Mouse (Mus musculus) lung, postnatal 0 days (tissue): ENCODE measurements around the gene Gna14. TPM values are rescaled to one million over a fixed set of nuclear protein-coding genes. Genes with fewer than 3 reads are reported as not detected.

Experiments
- ATAC-seq: fragments of 200-750 bp; cut with Nextera tagmentation; 2 replicates; pipeline ENCODE4 v1.8.0; 2017; ENCODE audit warnings: moderate library complexity
- DNase-seq: peaks from one replicate; pipeline ENCODE4 v3.0.0-alpha.2; 2016; ENCODE audit warnings: low spot score
- H3K27ac ChIP-seq: fragments of 300-500 bp; sonication (generic); 2 replicates; pipeline ENCODE4 v1.5.1; 2014; ENCODE audit warnings: antibody characterized with exemption, mild to moderate bottlenecking, low read length, mixed read lengths
- H3K27me3 ChIP-seq: fragments of 300-500 bp; sonication (generic); replicated peaks from 2 replicates; pipeline ENCODE4 v1.6.1; 2014; ENCODE audit warnings: low read length, mixed read lengths; ENCODE audit not compliant: insufficient read depth
- H3K36me3 ChIP-seq: fragments of 300-500 bp; sonication (generic); 2 replicates; pipeline ENCODE4 v1.6.1; 2014; ENCODE audit warnings: low read length, mixed read lengths; ENCODE audit not compliant: insufficient read depth
- H3K4me1 ChIP-seq: fragments of 300-500 bp; sonication (generic); 2 replicates; pipeline ENCODE4 v1.6.1; 2014; ENCODE audit warnings: antibody characterized with exemption, low read depth, low read length, mixed read lengths; ENCODE audit not compliant: insufficient read depth
- H3K4me2 ChIP-seq: fragments of 300-500 bp; sonication (generic); replicated peaks from 2 replicates; pipeline ENCODE4 v1.6.1; 2014; ENCODE audit warnings: low read depth, mild to moderate bottlenecking, low read length, moderate library complexity, mixed read lengths
- H3K4me3 ChIP-seq: fragments of 300-500 bp; sonication (generic); 2 replicates; pipeline ENCODE4 v1.5.1; 2014; ENCODE audit warnings: low read depth, low read length
- H3K9ac ChIP-seq: fragments of 300-500 bp; sonication (generic); replicated peaks from 2 replicates; pipeline ENCODE4 v1.6.1; 2014; ENCODE audit warnings: low read depth, mild to moderate bottlenecking
- H3K9me3 ChIP-seq: fragments of 300-500 bp; sonication (generic); 2 replicates; pipeline ENCODE4 v1.6.1; 2016; ENCODE audit warnings: low read length, mixed read lengths
- CTCF ChIP-seq: IDR thresholded peaks from 2 replicates; pipeline ENCODE4 v1.5.1; 2016; ENCODE audit warnings: antibody characterized with exemption, mild to moderate bottlenecking
- EP300 ChIP-seq: IDR thresholded peaks from 2 replicates; pipeline ENCODE4 v1.6.1; 2016; ENCODE audit warnings: antibody characterized with exemption, mild to moderate bottlenecking, control low read depth
- WGBS: fragments of 180-500 bp; shearing (Covaris S2); extraction: QIAGEN DNeasy Blood & Tissue Kit; methylation state at CpG from one replicate; pipeline ENCODE4 v1.1.7; 2014; 5-methylcytosine and 5-hydroxymethylcytosine counted together
- polyA plus RNA-seq: library from polyadenylated mRNA; unstranded; fragments of >200 nt; fragmentation: Nextera tagmentation; extraction: Ambion mirVana; gene quantifications from 2 replicates; pipeline ENCODE4 v1.2.1, GENCODE M21; 2015

Gene Gna14
- polyA plus RNA-seq, 1 experiment from 2014 or later, result 15.6 TPM

- H3K4me2 ChIP-seq, result no peak overlapping the region
- WGBS, result 60% methylated on average over 12 of the region's 12 CpGs
These were observed 41.9 kb downstream of the Gna14 start for GRCm38 (mm10) chr19:16477314-16477946.

DNA sequence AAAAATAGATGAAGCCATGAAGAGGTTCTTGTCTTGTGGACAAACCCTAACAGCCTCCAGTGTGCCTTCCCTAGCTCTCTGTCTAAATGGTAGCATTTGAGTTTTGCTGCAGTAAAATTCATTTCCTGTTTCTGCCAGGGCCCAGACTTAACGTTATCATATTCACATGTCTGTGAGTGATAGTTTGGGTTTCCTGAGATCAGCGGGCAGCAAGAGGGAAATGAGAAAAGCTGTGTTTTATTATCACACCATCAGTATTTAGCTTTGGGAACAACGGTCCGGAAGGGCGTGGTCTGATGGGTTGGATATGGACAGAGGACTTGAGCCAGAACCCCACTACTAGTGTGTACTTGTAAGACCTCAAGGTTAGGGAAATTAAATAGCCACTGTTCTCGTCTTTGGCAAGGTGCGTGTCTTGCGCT lies 42.6 kb downstream of the Gna14 start:
- Histone ChIP-seq H3K36me3 (no peaks in the 10 kb centered on the region), H3K4me1 (no peaks in the 10 kb centered on the region), H3K9ac (no peak overlapping the region), H3K9me3 (no peaks in the 10 kb centered on the region), H3K4me2 (no peak overlapping the region), H3K27me3 (no peaks in the 10 kb centered on the region), H3K27ac (peak overlapping the region; percentile 44), H3K4me3 (no peak overlapping the region)
- ATAC-seq (peak; percentile 85), DNase-seq (peak; percentile 68)
- TF ChIP-seq EP300, result peak; percentile 94
- no peak for TF ChIP-seq CTCF
- 44% methylated on average over 8 of the region's 8 CpGs for WGBS

More at GRCm38 (mm10) chr19:16477314-16477946, 41.9 kb downstream of the Gna14 start:
- Histone ChIP-seq H3K4me3 (no peak overlapping the region), H3K27ac (peak overlapping the region; percentile 44), H3K9ac (no peak overlapping the region), H3K36me3 (no peaks in the 10 kb centered on the region), H3K27me3 (no peaks in the 10 kb centered on the region), H3K4me1 (no peaks in the 10 kb centered on the region), H3K9me3 (no peaks in the 10 kb centered on the region)
- DNase-seq (no peak), ATAC-seq (no peak)
- TF ChIP-seq EP300 (no peak), CTCF (no peak)

GRCm38 (mm10) chr19:16482047-16482446 lies 46.5 kb downstream of the Gna14 start:
- 73% methylated on average over 3 of the region's 3 CpGs for WGBS
- no peak overlapping the region for H3K9ac ChIP-seq
- ATAC-seq, result no peak
- TF ChIP-seq CTCF, result no peak
- TF ChIP-seq EP300, result no peak
- H3K4me3 ChIP-seq, result no peak overlapping the region
- no peaks in the 10 kb centered on the region for H3K9me3 ChIP-seq
- H3K4me2 ChIP-seq, result no peak overlapping the region
- no peak overlapping the region for H3K27ac ChIP-seq
- H3K27me3 ChIP-seq, result no peaks in the 10 kb centered on the region
- no peaks in the 10 kb centered on the region for H3K4me1 ChIP-seq
- no peaks in the 10 kb centered on the region for H3K36me3 ChIP-seq
- no peak for DNase-seq

- no peak for TF ChIP-seq EP300
- no peak for TF ChIP-seq CTCF
- WGBS, result 78% methylated on average over 10 of the region's 10 CpGs
- Histone ChIP-seq H3K4me2 (no peak overlapping the region), H3K4me3 (no peak overlapping the region), H3K9me3 (no peaks in the 10 kb centered on the region), H3K9ac (no peak overlapping the region), H3K27me3 (no peaks in the 10 kb centered on the region), H3K27ac (no peak overlapping the region), H3K36me3 (no peaks in the 10 kb centered on the region), H3K4me1 (no peaks in the 10 kb centered on the region)
- ATAC-seq (no peak), DNase-seq (no peak)
These were observed 48.7 kb downstream of the Gna14 start for GRCm38 (mm10) chr19:16484237-16484636.

DNA sequence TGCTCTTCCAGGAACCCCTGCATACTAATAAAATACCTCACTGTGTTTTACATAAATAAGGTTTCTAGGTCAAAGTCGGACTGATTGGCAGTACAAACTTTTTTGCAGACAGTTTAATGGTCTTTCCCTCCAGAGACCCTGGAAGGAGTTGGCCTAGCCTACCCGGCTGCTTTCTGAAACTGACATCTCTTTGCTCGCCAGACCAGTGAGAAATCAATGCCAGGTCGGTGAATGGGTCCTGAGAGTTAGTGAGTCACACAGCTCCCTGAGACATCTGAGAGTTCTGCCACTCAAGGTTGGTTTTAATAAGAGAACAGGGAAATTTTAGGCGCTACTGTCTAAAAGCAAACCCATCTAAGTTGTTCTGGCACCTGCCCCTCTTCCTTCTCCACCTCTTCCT lies 49.1 kb downstream of the Gna14 start:
- no peaks in the 10 kb centered on the region for H3K4me1 ChIP-seq
- ATAC-seq (no peak), DNase-seq (no peak)
- no peaks in the 10 kb centered on the region for H3K36me3 ChIP-seq
- TF ChIP-seq EP300, result no peak
- no peak for TF ChIP-seq CTCF
- no peak overlapping the region for H3K4me3 ChIP-seq
- H3K27ac ChIP-seq, result no peak overlapping the region
- H3K9me3 ChIP-seq, result no peaks in the 10 kb centered on the region
- 65% methylated on average over 5 of the region's 5 CpGs for WGBS
- no peak overlapping the region for H3K4me2 ChIP-seq
- no peaks in the 10 kb centered on the region for H3K27me3 ChIP-seq
- no peak overlapping the region for H3K9ac ChIP-seq

DNA sequence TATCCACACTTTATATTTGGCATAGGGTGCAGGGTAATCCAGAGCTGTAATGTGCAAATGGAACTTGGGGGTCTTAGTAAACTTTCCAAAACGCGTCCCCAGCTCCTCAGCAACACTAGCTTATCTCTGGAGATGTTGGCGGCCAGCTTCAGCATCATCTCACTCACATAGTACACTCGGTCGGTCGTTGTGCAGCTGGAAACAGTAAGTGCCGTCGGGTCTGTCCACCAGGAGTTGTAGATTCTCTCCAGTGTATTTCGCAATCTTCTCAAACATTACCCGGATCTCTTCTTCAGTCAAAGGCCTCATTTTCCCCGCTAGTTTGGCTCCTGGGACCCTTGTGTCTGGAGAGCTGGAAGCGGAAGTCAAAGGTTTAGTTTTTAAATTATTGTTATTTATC lies 55.2 kb downstream of the Gna14 start:
- WGBS, result 31% methylated on average over 12 of the region's 12 CpGs

More for the DNA sequence above, 55.2 kb downstream of the Gna14 start:
- no peaks in the 10 kb centered on the region for H3K4me1 ChIP-seq
- H3K4me2 ChIP-seq, result no peak overlapping the region
- H3K4me3 ChIP-seq, result no peak overlapping the region
- no peaks in the 10 kb centered on the region for H3K27me3 ChIP-seq
- H3K36me3 ChIP-seq, result no peaks in the 10 kb centered on the region
- no peak overlapping the region for H3K27ac ChIP-seq
- no peaks in the 10 kb centered on the region for H3K9me3 ChIP-seq
- no peak for TF ChIP-seq CTCF
- TF ChIP-seq EP300, result no peak
- ATAC-seq, result peak; percentile 56; the same call in 1 of the 2 replicates
- peak; percentile 70 for DNase-seq
- no peak overlapping the region for H3K9ac ChIP-seq
